Mouse (Mus musculus) midbrain, embryonic 10.5 days (tissue): ENCODE data around the gene Olfr198. TPM values are rescaled to one million over a fixed set of nuclear protein-coding genes. Genes with fewer than 3 reads are reported as not detected.
"Not testable (repeated sequence)": the region's sequence is repeated elsewhere in the genome, so short reads cannot be mapped to it uniquely, and the experiment has no call there.

ENCODE experiments used
- DNase-seq: peaks from one replicate; pipeline ENCODE4 v3.0.0-alpha.2; 2017; ENCODE audit warnings: low spot score
- H3K27ac ChIP-seq: fragments of 300-500 bp; sonication (generic); replicated peaks from 2 replicates; pipeline ENCODE4 v1.5.1; 2016; ENCODE audit warnings: mild to moderate bottlenecking
- H3K27me3 ChIP-seq: fragments of 300-500 bp; sonication (generic); 2 replicates; pipeline ENCODE4 v1.6.1; 2016; ENCODE audit warnings: low read depth, mild to moderate bottlenecking; ENCODE audit not compliant: poor library complexity, severe bottlenecking
- H3K36me3 ChIP-seq: fragments of 300-500 bp; sonication (generic); 2 replicates; pipeline ENCODE4 v1.6.1; 2016; ENCODE audit warnings: mild to moderate bottlenecking, moderate library complexity
- H3K4me1 ChIP-seq: fragments of 300-500 bp; sonication (generic); 2 replicates; pipeline ENCODE4 v1.6.1; 2016
- H3K4me3 ChIP-seq: fragments of 300-500 bp; sonication (generic); 2 replicates; pipeline ENCODE4 v1.5.1; 2016; ENCODE audit warnings: mild to moderate bottlenecking, moderate library complexity
- H3K9me3 ChIP-seq: fragments of 300-500 bp; sonication (generic); replicated peaks from 2 replicates; pipeline ENCODE4 v1.6.1; 2016; ENCODE audit warnings: mild to moderate bottlenecking
- WGBS: fragments of 180-500 bp; shearing (Covaris S2); methylation state at CpG from one replicate; pipeline ENCODE4 v1.1.7; 2016; 5-methylcytosine and 5-hydroxymethylcytosine counted together
- polyA plus RNA-seq: library from polyadenylated mRNA; unstranded; fragments of >200 nt; fragmentation: Nextera tagmentation; extraction: Ambion mirVana; gene quantifications from 2 replicates; pipeline ENCODE4 v1.2.1, GENCODE M21; 2016

Gene Olfr198
- not detected in 2 replicates for polyA plus RNA-seq

- not testable (repeated sequence) for H3K27me3 ChIP-seq, H3K36me3 ChIP-seq, H3K9me3 ChIP-seq, H3K4me1 ChIP-seq, H3K4me3 ChIP-seq, DNase-seq, H3K27ac ChIP-seq
- 64% methylated on average over 1 of the region's 1 CpGs for WGBS
These were observed at the start of gene Olfr198 for GRCm38 (mm10) chr16:59203433-59203832. TSS of gene Olfr198 (minus strand) at chr16:59203533.

GRCm38 (mm10) chr16:59249684-59250083 lies 46.4 kb upstream of the Olfr198 start:
- H3K27ac ChIP-seq, result no peak overlapping the region
- no peak overlapping the region for H3K4me3 ChIP-seq
- WGBS, result 91% methylated on average over 17 of the region's 17 CpGs
- 0 out of 2 replicates have a peak, but pooled peaks cover 14% of the 10 kb centered on the region for H3K9me3 ChIP-seq
- H3K27me3 ChIP-seq, result no peaks in the 10 kb centered on the region
- H3K4me1 ChIP-seq, result no peaks in the 10 kb centered on the region
- DNase-seq, result no peak
- H3K36me3 ChIP-seq, result no peaks in the 10 kb centered on the region

GRCm38 (mm10) chr16:59219667-59220066 lies 16.3 kb upstream of the Olfr198 start, which contains the start of gene Olfr199:
TSS of gene Olfr199 (minus strand) at chr16:59219767.
- not testable (repeated sequence) for H3K36me3 ChIP-seq, H3K4me3 ChIP-seq, H3K27me3 ChIP-seq, DNase-seq, H3K9me3 ChIP-seq, H3K27ac ChIP-seq, H3K4me1 ChIP-seq
- WGBS, result 83% methylated on average over 1 of the region's 1 CpGs

GRCm38 (mm10) chr16:59217861-59218260 lies 14.5 kb upstream of the Olfr198 start:
- 82% methylated on average over 3 of the region's 3 CpGs for WGBS
- H3K27ac ChIP-seq, H3K36me3 ChIP-seq, DNase-seq, H3K27me3 ChIP-seq, H3K4me3 ChIP-seq, H3K9me3 ChIP-seq, H3K4me1 ChIP-seq: not testable (repeated sequence)

GRCm38 (mm10) chr16:59170354-59170753 lies 33.0 kb downstream of the Olfr198 start, which contains the start of gene Olfr196:
TSS of gene Olfr196 (minus strand) at chr16:59170454.
- Histone ChIP-seq H3K27ac (no peak within 1 kb of the TSS), H3K27me3 (no peaks in the 10 kb centered on the region), H3K36me3 (no peaks in the 10 kb centered on the region), H3K4me1 (no peaks in the 10 kb centered on the region), H3K9me3 (peaks cover 6% of the 10 kb centered on the region; the same call in 1 of the 2 replicates), H3K4me3 (no peak within 1 kb of the TSS)
- 80% methylated on average over 3 of the region's 3 CpGs for WGBS
- DNase-seq, result no peak

- H3K4me1 ChIP-seq, result no peaks in the 10 kb centered on the region
- 86% methylated on average over 2 of the region's 2 CpGs for WGBS
- no peaks in the 10 kb centered on the region for H3K9me3 ChIP-seq
- no peaks in the 10 kb centered on the region for H3K27me3 ChIP-seq
- H3K4me3 ChIP-seq, result no peak overlapping the region
- H3K36me3 ChIP-seq, result no peaks in the 10 kb centered on the region
- no peak for DNase-seq
- H3K27ac ChIP-seq, result no peak overlapping the region
These were observed 51.3 kb downstream of the Olfr198 start for GRCm38 (mm10) chr16:59151996-59152395.

Other genes starting within 250 kb of the Olfr198 start
- not detected in 2 replicates for gene Olfr183, start 208.2 kb downstream of the Olfr198 start, polyA plus RNA-seq
- gene Olfr186, start 173.2 kb downstream of the Olfr198 start, polyA plus RNA-seq, result not detected in 2 replicates
- not detected in 2 replicates for gene Olfr187, start 163.8 kb downstream of the Olfr198 start, polyA plus RNA-seq
- gene Olfr190, start 125.5 kb downstream of the Olfr198 start, polyA plus RNA-seq, result not detected in 2 replicates
- not detected in 2 replicates for gene Olfr191, start 113.7 kb downstream of the Olfr198 start, polyA plus RNA-seq
- gene Olfr193, start 91.7 kb downstream of the Olfr198 start, polyA plus RNA-seq, result not detected in 2 replicates
- gene Olfr194, start 82.5 kb downstream of the Olfr198 start, polyA plus RNA-seq, result not detected in 2 replicates
- gene Olfr195, start 56.5 kb downstream of the Olfr198 start, polyA plus RNA-seq, result not detected in 2 replicates
- gene Olfr196, start 33.1 kb downstream of the Olfr198 start, polyA plus RNA-seq, result not detected in 2 replicates
- not detected in 2 replicates for gene Olfr199, start 16.2 kb upstream of the Olfr198 start, polyA plus RNA-seq
- 0.09 TPM in 1 of 2 replicates, not detected in the other for gene Olfr201, start 69.1 kb upstream of the Olfr198 start, polyA plus RNA-seq
- gene Olfr202, start 83.3 kb upstream of the Olfr198 start, polyA plus RNA-seq, result not detected in 2 replicates
- gene Olfr203, start 95.3 kb upstream of the Olfr198 start, polyA plus RNA-seq, result not detected in 2 replicates
- not detected in 2 replicates for gene Olfr204, start 114.7 kb upstream of the Olfr198 start, polyA plus RNA-seq
- gene Olfr205, start 127.6 kb upstream of the Olfr198 start, polyA plus RNA-seq, result not detected in 2 replicates
- gene Olfr206, start 145.7 kb upstream of the Olfr198 start, polyA plus RNA-seq, result not detected in 2 replicates
- not detected in 2 replicates for gene Olfr209, start 160.5 kb upstream of the Olfr198 start, polyA plus RNA-seq
- gene Gabrr3, start 203.8 kb upstream of the Olfr198 start, polyA plus RNA-seq, result 0.04 and 0.11 TPM in 2 replicates